Mouse (Mus musculus): ENCODE data around the gene Pheta1.

- no peak for TF ChIP-seq POLR2AphosphoS5 (IDR thresholded peaks at IDR 0.05; ENCODE audit: borderline replicate concordance, low read depth, low read length)
- peak; percentile 38; the same call in 1 of the 2 replicates for TF ChIP-seq MYC (IDR thresholded peaks at IDR 0.05; ENCODE audit: low read depth, low read length)
- TF ChIP-seq KAT2A (conservative IDR thresholded peaks at IDR 0.05; ENCODE audit: low read depth, low read length): no peak
- TF ChIP-seq CHD2 (IDR thresholded peaks at IDR 0.05; ENCODE audit: low read length): no peak
- TF ChIP-seq ETS1 (IDR thresholded peaks at IDR 0.05; ENCODE audit: low read depth, low read length): 0 out of 2 replicates have a peak, but pooled peaks have one; percentile 32
- no peak for TF ChIP-seq RCOR1 (IDR thresholded peaks at IDR 0.05; ENCODE audit: low read depth, low read length)
- TF ChIP-seq TBP (IDR thresholded peaks at IDR 0.05; ENCODE audit: low read depth, low read length): peak; percentile 31; the same call in 1 of the 2 replicates
- TF ChIP-seq CTCF (IDR thresholded peaks at IDR 0.05 in 2 of 3, conservative IDR thresholded peaks at IDR 0.05 in 1 of 3; ENCODE audit: control insufficient read depth in 1 of 3, insufficient read depth in 1 of 3, low read depth in 2 of 3, low read length in 3 of 3, poor library complexity in 1 of 3, severe bottlenecking in 1 of 3): peak; percentile 3 to 25 (median 6); a peak in 3 of 6 replicates
- TF ChIP-seq MAFK (IDR thresholded peaks at IDR 0.05; ENCODE audit: borderline replicate concordance, low read depth, low read length): no peak
- no peak for TF ChIP-seq ZKSCAN1 (IDR thresholded peaks at IDR 0.05; ENCODE audit: low read depth, low read length)
- no peak for TF ChIP-seq EP300 (IDR thresholded peaks at IDR 0.05; ENCODE audit: low read depth in 1 of 2, low read length in 2 of 2)
- TF ChIP-seq POLR2A (IDR thresholded peaks at IDR 0.05; ENCODE audit: control insufficient read depth in 1 of 2, insufficient read depth in 1 of 2, low read depth in 1 of 2, low read length in 2 of 2, poor library complexity in 1 of 2): peak in 1 of 2 experiments; percentile 49; a peak in 1 of 4 replicates
- TF ChIP-seq GATA1 (IDR thresholded peaks at IDR 0.05; ENCODE audit: low read depth, low read length): no peak
Measured at GRCm38 (mm10) chr5:121848035-121848519, 707 bp upstream of the Pheta1 start.
